ENCODE assay signal across 9 mouse cellular contexts in genomic region chr5:99157973-99158372, GRCm38 (mm10).
A peak's percentile ranks its signal among the peaks of the same experiment; 100 is the strongest.
DNase-seq lines count a peak whose midpoint lies in the region; ATAC-seq and TF ChIP-seq lines count a peak whose summit lies in the region.
"Had no signal": no experiment of that assay in that cellular context is flagged by ENCODE, and none has a peak within 500 bp of the region (broad histone marks: within the 10 kb centered on the region; RNA-seq: fewer than 3 reads in every experiment).

No protein-coding gene starts in this region.

- DNase-seq in liver, adult 2 months (ENCODE audit: extremely low read depth, low read depth, low spot score), result peak; percentile 43
- DNase-seq in adipocyte (ENCODE audit: low spot score), result peak; percentile 77
- DNase-seq in cerebellum, postnatal 36 days, result peak; percentile 3 to 23
- DNase-seq in hindbrain, postnatal 0 days (ENCODE audit: low spot score), result peak; percentile 84
- DNase-seq in left cerebral cortex, postnatal 4 days, result peak; percentile 58
- DNase-seq in right cerebral cortex, adult 2 months (ENCODE audit: low spot score in 2 of 2), result peak; percentile 61 to 67
- no peak for DNase-seq in thymus, adult 2 months

- no peaks in the 10 kb centered on the region for H3K9me3 ChIP-seq in liver, embryonic 12.5 days (replicated peaks)
- no peaks in the 10 kb centered on the region for H3K9me3 ChIP-seq in hindbrain, postnatal 0 days (ENCODE audit: low read length)
- H3K9me3 ChIP-seq: neural tube, embryonic 13.5 days had no signal

- 0 out of 2 replicates have a peak, but pooled peaks cover 1% of the 10 kb centered on the region for H3K4me1 ChIP-seq in liver, adult 2 months (ENCODE audit: control insufficient read depth, insufficient read depth, low read length)
- no peaks in the 10 kb centered on the region for H3K4me1 ChIP-seq in liver, embryonic 12.5 days
- no peaks in the 10 kb centered on the region for H3K4me1 ChIP-seq in hindbrain, postnatal 0 days (ENCODE audit: insufficient read depth, low read length)
- H3K4me1 ChIP-seq in thymus, adult 2 months (replicated peaks; ENCODE audit: control insufficient read depth, insufficient read depth, low read length), result no peaks in the 10 kb centered on the region
- H3K4me1 ChIP-seq: neural tube, embryonic 13.5 days had no signal

- no peak for TF ChIP-seq POLR2A in liver, adult 2 months (IDR thresholded peaks at IDR 0.05; ENCODE audit: extremely low read depth, insufficient read depth, low read length)
- TF ChIP-seq POLR2A in thymus, adult 2 months (IDR thresholded peaks at IDR 0.05; ENCODE audit: control insufficient read depth, extremely low read depth, insufficient read depth, low read length, poor library complexity), result no peak

- H3K27me3 ChIP-seq in liver, adult 2 months (ENCODE audit: control insufficient read depth, insufficient read depth, low read length), result no peaks in the 10 kb centered on the region
- no peaks in the 10 kb centered on the region for H3K27me3 ChIP-seq in liver, embryonic 12.5 days (replicated peaks)
- no peaks in the 10 kb centered on the region for H3K27me3 ChIP-seq in hindbrain, postnatal 0 days (ENCODE audit: insufficient read depth, low read length)
- no peaks in the 10 kb centered on the region for H3K27me3 ChIP-seq in thymus, adult 2 months (ENCODE audit: control insufficient read depth, insufficient read depth, low read length)
- H3K27me3 ChIP-seq: neural tube, embryonic 13.5 days had no signal

- intact Hi-C loops in left cerebral cortex, postnatal 4 days (cut with DNase I), result loop anchor here (10.0 kb wide), 2 partner anchors 253 to 813 kb away; no protein-coding TSS in a partner anchor

- peak; percentile 68 for TF ChIP-seq CTCF in liver, adult 2 months (IDR thresholded peaks at IDR 0.05; ENCODE audit: low read depth, low read length)
- peak; percentile 87 for TF ChIP-seq CTCF in hindbrain, postnatal 0 days (IDR thresholded peaks at IDR 0.05; ENCODE audit: low read depth)
- no peak for TF ChIP-seq CTCF in thymus, adult 2 months (IDR thresholded peaks at IDR 0.05; ENCODE audit: borderline replicate concordance, control insufficient read depth, extremely low read depth, insufficient read depth, low read length, poor library complexity)

- WGBS in liver, adult 2 months, result 8% methylated on average over 1 of the region's 1 CpGs
- WGBS in liver, embryonic 12.5 days (ENCODE audit: insufficient replicate concordance), result 0% methylated on average over 1 of the region's 1 CpGs
- WGBS in hindbrain, postnatal 0 days, result 7% methylated on average over 1 of the region's 1 CpGs
- WGBS in thymus, adult 2 months, result 10% methylated on average over 1 of the region's 1 CpGs

- H3K27ac ChIP-seq in liver, adult 2 months (replicated peaks; ENCODE audit: insufficient read depth, low read depth, low read length), result no peak overlapping the region
- H3K27ac ChIP-seq in liver, embryonic 12.5 days, result no peak overlapping the region
- H3K27ac ChIP-seq in hindbrain, postnatal 0 days, result no peak overlapping the region
- no peak overlapping the region for H3K27ac ChIP-seq in thymus, adult 2 months (ENCODE audit: control insufficient read depth, insufficient read depth, low read length)
- H3K27ac ChIP-seq: neural tube, embryonic 13.5 days had no signal

- no peak overlapping the region for H3K4me2 ChIP-seq in liver, embryonic 12.5 days
- H3K4me2 ChIP-seq in hindbrain, postnatal 0 days (ENCODE audit: low read depth, low read length), result no peak overlapping the region
- H3K4me2 ChIP-seq: neural tube, embryonic 13.5 days had no signal

- no peak overlapping the region for H3K9ac ChIP-seq in liver, adult 2 months (ENCODE audit: low read depth, low read length)
- no peak overlapping the region for H3K9ac ChIP-seq in liver, embryonic 12.5 days
- no peak overlapping the region for H3K9ac ChIP-seq in hindbrain, postnatal 0 days (replicated peaks; ENCODE audit: low read length)
- H3K9ac ChIP-seq: neural tube, embryonic 13.5 days had no signal

- H3K4me3 ChIP-seq in liver, adult 2 months (ENCODE audit: insufficient read depth, low read depth, low read length), result no peak overlapping the region
- no peak overlapping the region for H3K4me3 ChIP-seq in liver, embryonic 12.5 days
- no peak overlapping the region for H3K4me3 ChIP-seq in hindbrain, postnatal 0 days (ENCODE audit: low read length)
- H3K4me3 ChIP-seq in thymus, adult 2 months (ENCODE audit: control insufficient read depth, insufficient read depth, low read length), result no peak overlapping the region
- H3K4me3 ChIP-seq: neural tube, embryonic 13.5 days had no signal

- H3K36me3 ChIP-seq in liver, adult 2 months (ENCODE audit: control insufficient read depth, insufficient read depth, low read length), result no peaks in the 10 kb centered on the region
- H3K36me3 ChIP-seq in liver, embryonic 12.5 days, result no peaks in the 10 kb centered on the region
- no peaks in the 10 kb centered on the region for H3K36me3 ChIP-seq in hindbrain, postnatal 0 days (ENCODE audit: insufficient read depth, low read length)
- no peaks in the 10 kb centered on the region for H3K36me3 ChIP-seq in thymus, adult 2 months (ENCODE audit: control insufficient read depth, insufficient read depth, low read length)
- H3K36me3 ChIP-seq: neural tube, embryonic 13.5 days had no signal

- ATAC-seq in liver, embryonic 12.5 days, result no peak
- ATAC-seq in hindbrain, postnatal 0 days, result 0 out of 2 replicates have a peak, but pooled peaks have one; percentile 29

- H3K79me2 ChIP-seq in liver, adult 2 months (ENCODE audit: control insufficient read depth, insufficient read depth, low read length), result no peaks in the 10 kb centered on the region
